10 mouse cellular contexts compared by ENCODE assay signal in genomic region chr11:45883270-45883931, GRCm38 (mm10). TPM values are rescaled to one million over a fixed set of nuclear protein-coding genes. Genes with fewer than 3 reads are reported as not detected.
DNase-seq lines count a peak whose midpoint lies in the region; ATAC-seq lines count a peak whose summit lies in the region.
"Had no signal": no experiment of that assay in that cellular context is flagged by ENCODE, and none has a peak within 500 bp of the region (broad histone marks: within the 10 kb centered on the region; RNA-seq: fewer than 3 reads in every experiment).

No protein-coding gene starts in this region.

- no peak overlapping the region for H3K27ac ChIP-seq in kidney, embryonic 16.5 days (ENCODE audit: low read length)
- H3K27ac ChIP-seq: forebrain, embryonic 12.5 days had no signal

- peaks cover 31% of the 10 kb centered on the region for H3K4me1 ChIP-seq in kidney, embryonic 16.5 days (ENCODE audit: insufficient read depth, low read length)

- no peak overlapping the region for H3K4me3 ChIP-seq in kidney, embryonic 16.5 days (ENCODE audit: low read length)
- H3K4me3 ChIP-seq: forebrain, embryonic 12.5 days had no signal

- intact Hi-C loops in left cerebral cortex, postnatal 36 days (cut with DNase I), result loop anchor here (5.0 to 10.0 kb wide), 4 partner anchors 89 to 1271 kb away; no protein-coding TSS in a partner anchor

- peak; percentile 30 for DNase-seq in adrenal gland, postnatal 10 days
- no peak for DNase-seq in adrenal gland, postnatal 4 days (ENCODE audit: low spot score in 2 of 2)
- peak; percentile 71 for DNase-seq in kidney, postnatal 10 days
- peak; percentile 86 for DNase-seq in NIH3T3 (ENCODE audit: low read depth)
- peak; percentile 54 for DNase-seq in lung, postnatal 14 days
- no peak for DNase-seq in left cerebral cortex, postnatal 36 days (ENCODE audit: low spot score in 2 of 2)
- DNase-seq in layer of hippocampus, adult 18-20 months (ENCODE audit: low spot score in 2 of 2), result no peak

- no peaks in the 10 kb centered on the region for H3K9me3 ChIP-seq in kidney, embryonic 16.5 days (ENCODE audit: low read length)
- H3K9me3 ChIP-seq: forebrain, embryonic 12.5 days had no signal

- no peak for ATAC-seq in kidney, embryonic 16.5 days (ENCODE audit: low FRiP score, low TSS enrichment)

- no peak overlapping the region for H3K9ac ChIP-seq in kidney, embryonic 16.5 days (replicated peaks; ENCODE audit: low read length)
- H3K9ac ChIP-seq: forebrain, embryonic 12.5 days had no signal

- WGBS in kidney, embryonic 16.5 days, result 43% methylated on average over 8 of the region's 8 CpGs

- H3K27me3 ChIP-seq in kidney, embryonic 16.5 days (ENCODE audit: insufficient read depth, low read length), result no peaks in the 10 kb centered on the region
- H3K27me3 ChIP-seq: forebrain, embryonic 12.5 days had no signal

- no peak overlapping the region for H3K4me2 ChIP-seq in kidney, embryonic 16.5 days (replicated peaks; ENCODE audit: low read depth, low read length)
- H3K4me2 ChIP-seq: forebrain, embryonic 12.5 days; liver, embryonic 11.5 days had no signal

- peaks cover 24% of the 10 kb centered on the region for H3K36me3 ChIP-seq in kidney, embryonic 16.5 days (ENCODE audit: insufficient read depth, low read length)

RNA-seq across cellular contexts. Expression of gene Clint1, which starts 31.6 kb away (rescaled TPM):
- 10 to 100 TPM; 59.8 to 64.5 TPM for total RNA-seq in adrenal gland, postnatal 10 days (2021)
- 10 to 100 TPM; 87.3 to 98.2 TPM for total RNA-seq in adrenal gland, postnatal 4 days (2021)
- 104 and 106 TPM in 2 replicates for polyA plus RNA-seq in kidney, embryonic 16.5 days (2015; fragmentation: Nextera tagmentation; extraction: Ambion mirVana)
- 10 to 100 TPM; 48.6 to 55.2 TPM for total RNA-seq in left cerebral cortex, postnatal 36 days (2021)
- total RNA-seq in layer of hippocampus, adult 18-20 months (2021), result 10 to 100 TPM; 56.1 to 59.0 TPM

Comparison
In these comparisons a context has a peak if more than half of its experiments do, and no peak if none do; other contexts are left out.
1. DNase-seq: peak in adrenal gland, postnatal 10 days (single experiment), kidney, postnatal 10 days (single experiment), NIH3T3 (single experiment) and lung, postnatal 14 days (single experiment); none in adrenal gland, postnatal 4 days (0 of 2), left cerebral cortex, postnatal 36 days (0 of 2) and layer of hippocampus, adult 18-20 months (0 of 2).